Mouse (Mus musculus) limb, embryonic 14.5 days (tissue): Measurements from ENCODE around the gene Coasy. TPM values are rescaled to one million over a fixed set of nuclear protein-coding genes. Genes with fewer than 3 reads are reported as not detected.

Experiments used
- ATAC-seq: fragments of 200-750 bp; cut with Nextera tagmentation; 2 replicates; pipeline ENCODE4 v1.8.0; 2017; ENCODE audit warnings: low read depth, moderate number of reproducible peaks, moderate TSS enrichment; ENCODE audit not compliant: low FRiP score
- DNase-seq: peaks from one replicate; pipeline ENCODE4 v3.0.0-alpha.2; 2015; ENCODE audit warnings: low spot score
- H3K27ac ChIP-seq: fragments of 300-500 bp; sonication (generic); replicated peaks from 2 replicates; pipeline ENCODE4 v1.5.1; 2014; ENCODE audit warnings: low read depth, mild to moderate bottlenecking, low read length, moderate library complexity, mixed read lengths
- H3K27me3 ChIP-seq: fragments of 300-500 bp; sonication (generic); 2 replicates; pipeline ENCODE4 v1.6.1; 2014; ENCODE audit warnings: low read length, mixed read lengths; ENCODE audit not compliant: control insufficient read depth, insufficient read depth
- H3K36me3 ChIP-seq: fragments of 300-500 bp; sonication (generic); 2 replicates; pipeline ENCODE4 v1.6.1; 2014; ENCODE audit warnings: mild to moderate bottlenecking, low read length, moderate library complexity, mixed read lengths; ENCODE audit not compliant: control insufficient read depth, insufficient read depth
- H3K4me1 ChIP-seq: fragments of 300-500 bp; sonication (generic); 2 replicates; pipeline ENCODE4 v1.6.1; 2014; ENCODE audit warnings: antibody characterized with exemption, low read length, mixed read lengths; ENCODE audit not compliant: control insufficient read depth, insufficient read depth
- H3K4me2 ChIP-seq: fragments of 300-500 bp; sonication (generic); replicated peaks from 2 replicates; pipeline ENCODE4 v1.6.1; 2014; ENCODE audit warnings: low read depth, mild to moderate bottlenecking, low read length, moderate library complexity; ENCODE audit not compliant: severe bottlenecking
- H3K4me3 ChIP-seq: fragments of 300-500 bp; sonication (generic); replicated peaks from 2 replicates; pipeline ENCODE4 v1.5.1; 2014; ENCODE audit warnings: low read length
- H3K9ac ChIP-seq: fragments of 300-500 bp; sonication (generic); 2 replicates; pipeline ENCODE4 v1.6.1; 2014; ENCODE audit warnings: mild to moderate bottlenecking, low read depth, low read length, moderate library complexity; ENCODE audit not compliant: severe bottlenecking
- H3K9me3 ChIP-seq: fragments of 300-500 bp; sonication (generic); 2 replicates; pipeline ENCODE4 v1.6.1; 2016; ENCODE audit warnings: low read length; ENCODE audit not compliant: control insufficient read depth
- POLR2A ChIP-seq: fragments of 200-500 bp; IDR thresholded peaks from 2 replicates; pipeline ENCODE4 v1.8.0; 2012; ENCODE audit warnings: inconsistent platforms, mild to moderate bottlenecking, moderate library complexity, borderline replicate concordance; ENCODE audit not compliant: insufficient read depth, insufficient read length; ENCODE audit errors: extremely low read depth
- WGBS: fragments of 180-500 bp; shearing (Covaris S2); extraction: QIAGEN DNeasy Blood & Tissue Kit; methylation state at CpG from one replicate; pipeline ENCODE4 v1.1.7; 2014; 5-methylcytosine and 5-hydroxymethylcytosine counted together
- polyA plus RNA-seq, 2 experiments: library from polyadenylated mRNA; depleted of rRNA in 1 of 2; stranded (reverse) in 1 of 2; unstranded in 1 of 2; fragments of >200 nt; fragmentation: Nextera tagmentation in 1 of 2; extraction: Ambion mirVana in 1 of 2; gene quantifications; 2 replicates each; pipeline versions ENCODE4 v1.2.1 to v1.2.3; 2012 to 2014

Gene Coasy
- polyA plus RNA-seq, 2 experiments, result 43.3 to 49.1 TPM

GRCm38 (mm10) chr11:101071810-101072428 lies 10.4 kb upstream of the Coasy start:
- ATAC-seq (no peak), DNase-seq (no peak)
- H3K4me1 ChIP-seq, result 0 out of 2 replicates have a peak, but pooled peaks cover 6% of the 10 kb centered on the region
- 73% methylated on average over 14 of the region's 14 CpGs for WGBS
- H3K4me2 ChIP-seq, result no peak overlapping the region
- no peaks in the 10 kb centered on the region for H3K36me3 ChIP-seq
- H3K27ac ChIP-seq, result no peak overlapping the region
- no peak for TF ChIP-seq POLR2A
- H3K4me3 ChIP-seq, result no peak overlapping the region
- no peaks in the 10 kb centered on the region for H3K9me3 ChIP-seq
- H3K27me3 ChIP-seq, result 0 out of 2 replicates have a peak, but pooled peaks cover 3% of the 10 kb centered on the region
- H3K9ac ChIP-seq, result no peak overlapping the region

GRCm38 (mm10) chr11:101078121-101078520 lies 4.2 kb upstream of the Coasy start, which contains the start of gene Hsd17b1:
Hsd17b1 (plus strand) TSS chr11:101078411.
- Histone ChIP-seq H3K9me3 (no peaks in the 10 kb centered on the region), H3K4me3 (0 out of 2 replicates have a peak within 1 kb of the TSS, but pooled peaks have one; percentile 15), H3K4me2 (no peak within 1 kb of the TSS), H3K27me3 (peaks cover 34% of the 10 kb centered on the region), H3K27ac (no peak within 1 kb of the TSS), H3K9ac (no peak within 1 kb of the TSS), H3K4me1 (peaks cover 3% of the 10 kb centered on the region; the same call in 1 of the 2 replicates), H3K36me3 (no peaks in the 10 kb centered on the region)
- TF ChIP-seq POLR2A, result no peak
- ATAC-seq, result no peak
- 66% methylated on average over 9 of the region's 9 CpGs for WGBS
- no peak for DNase-seq

DNA sequence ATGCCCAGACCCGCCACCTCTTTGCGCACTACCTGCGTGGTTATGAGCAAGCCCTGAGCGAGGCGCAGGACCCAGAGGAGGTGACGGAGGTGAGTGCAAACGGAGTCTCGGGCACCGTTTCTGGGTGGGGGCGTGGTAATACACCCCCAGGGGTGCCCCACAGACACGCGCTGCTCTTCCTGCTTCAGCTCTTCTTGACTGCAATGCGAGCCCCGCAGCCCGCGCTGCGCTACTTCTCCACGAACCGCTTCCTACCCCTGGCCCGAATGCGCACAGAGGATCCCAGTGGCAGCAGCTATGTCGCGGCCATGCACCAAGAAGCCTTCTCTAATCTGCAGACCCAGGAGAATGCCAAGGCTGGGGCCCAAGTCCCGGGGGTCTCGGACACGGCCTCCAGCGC lies 2.6 kb upstream of the Coasy start:
- H3K27ac ChIP-seq, result no peak overlapping the region
- H3K27me3 ChIP-seq, result peaks cover 34% of the 10 kb centered on the region
- H3K9ac ChIP-seq, result no peak overlapping the region
- H3K36me3 ChIP-seq, result no peaks in the 10 kb centered on the region
- no peaks in the 10 kb centered on the region for H3K9me3 ChIP-seq
- no peak for TF ChIP-seq POLR2A
- H3K4me2 ChIP-seq, result peak overlapping the region; percentile 24; the same call in 1 of the 2 replicates
- ATAC-seq (no peak), DNase-seq (no peak)
- 1% methylated on average over 20 of the region's 27 CpGs for WGBS
- peaks cover 9% of the 10 kb centered on the region for H3K4me1 ChIP-seq
- peak overlapping the region; percentile 15; the same call in 1 of the 2 replicates for H3K4me3 ChIP-seq

GRCm38 (mm10) chr11:101080421-101080820 lies 1.9 kb upstream of the Coasy start:
- no peak for TF ChIP-seq POLR2A
- H3K27ac ChIP-seq, result no peak overlapping the region
- no peak overlapping the region for H3K4me3 ChIP-seq
- no peaks in the 10 kb centered on the region for H3K9me3 ChIP-seq
- H3K9ac ChIP-seq, result no peak overlapping the region
- DNase-seq (no peak), ATAC-seq (no peak)
- H3K27me3 ChIP-seq, result peaks cover 34% of the 10 kb centered on the region
- 62% methylated on average over 5 of the region's 5 CpGs for WGBS
- peaks cover 9% of the 10 kb centered on the region for H3K4me1 ChIP-seq
- no peak overlapping the region for H3K4me2 ChIP-seq
- peaks cover under 1% of the 10 kb centered on the region; the same call in 1 of the 2 replicates for H3K36me3 ChIP-seq

GRCm38 (mm10) chr11:101081659-101082058 lies 706 bp upstream of the Coasy start:
- DNase-seq (no peak), ATAC-seq (no peak)
- no peak for TF ChIP-seq POLR2A
- no peaks in the 10 kb centered on the region for H3K9me3 ChIP-seq
- H3K4me3 ChIP-seq, result peak overlapping the region; percentile 67
- peaks cover 6% of the 10 kb centered on the region; the same call in 1 of the 2 replicates for H3K36me3 ChIP-seq
- 8% methylated on average over 10 of the region's 10 CpGs for WGBS
- H3K27ac ChIP-seq, result no peak overlapping the region
- H3K4me2 ChIP-seq, result peak overlapping the region; percentile 92
- peaks cover 34% of the 10 kb centered on the region for H3K27me3 ChIP-seq
- peak overlapping the region; percentile 35 for H3K9ac ChIP-seq
- peaks cover 18% of the 10 kb centered on the region for H3K4me1 ChIP-seq
